Mouse (Mus musculus) limb, embryonic 14.5 days (tissue): ENCODE data around the gene Pcp2. TPM values are rescaled to one million over a fixed set of nuclear protein-coding genes. Genes with fewer than 3 reads are reported as not detected.
A peak's percentile ranks its signal among the peaks of the same experiment; 100 is the strongest.
"Not testable (repeated sequence)": the region's sequence is repeated elsewhere in the genome, so short reads cannot be mapped to it uniquely, and the experiment has no call there.

Experiments used
- ATAC-seq: fragments of 200-750 bp; cut with Nextera tagmentation; 2 replicates; pipeline ENCODE4 v1.8.0; 2017; ENCODE audit warnings: low read depth, moderate number of reproducible peaks, moderate TSS enrichment; ENCODE audit not compliant: low FRiP score
- DNase-seq: peaks from one replicate; pipeline ENCODE4 v3.0.0-alpha.2; 2015; ENCODE audit warnings: low spot score
- H3K27ac ChIP-seq: fragments of 300-500 bp; sonication (generic); replicated peaks from 2 replicates; pipeline ENCODE4 v1.5.1; 2014; ENCODE audit warnings: low read depth, mild to moderate bottlenecking, low read length, moderate library complexity, mixed read lengths
- H3K27me3 ChIP-seq: fragments of 300-500 bp; sonication (generic); 2 replicates; pipeline ENCODE4 v1.6.1; 2014; ENCODE audit warnings: low read length, mixed read lengths; ENCODE audit not compliant: control insufficient read depth, insufficient read depth
- H3K36me3 ChIP-seq: fragments of 300-500 bp; sonication (generic); 2 replicates; pipeline ENCODE4 v1.6.1; 2014; ENCODE audit warnings: mild to moderate bottlenecking, low read length, moderate library complexity, mixed read lengths; ENCODE audit not compliant: control insufficient read depth, insufficient read depth
- H3K4me1 ChIP-seq: fragments of 300-500 bp; sonication (generic); 2 replicates; pipeline ENCODE4 v1.6.1; 2014; ENCODE audit warnings: antibody characterized with exemption, low read length, mixed read lengths; ENCODE audit not compliant: control insufficient read depth, insufficient read depth
- H3K4me2 ChIP-seq: fragments of 300-500 bp; sonication (generic); replicated peaks from 2 replicates; pipeline ENCODE4 v1.6.1; 2014; ENCODE audit warnings: low read depth, mild to moderate bottlenecking, low read length, moderate library complexity; ENCODE audit not compliant: severe bottlenecking
- H3K4me3 ChIP-seq: fragments of 300-500 bp; sonication (generic); replicated peaks from 2 replicates; pipeline ENCODE4 v1.5.1; 2014; ENCODE audit warnings: low read length
- H3K9ac ChIP-seq: fragments of 300-500 bp; sonication (generic); 2 replicates; pipeline ENCODE4 v1.6.1; 2014; ENCODE audit warnings: mild to moderate bottlenecking, low read depth, low read length, moderate library complexity; ENCODE audit not compliant: severe bottlenecking
- H3K9me3 ChIP-seq: fragments of 300-500 bp; sonication (generic); 2 replicates; pipeline ENCODE4 v1.6.1; 2016; ENCODE audit warnings: low read length; ENCODE audit not compliant: control insufficient read depth
- POLR2A ChIP-seq: fragments of 200-500 bp; IDR thresholded peaks from 2 replicates; pipeline ENCODE4 v1.8.0; 2012; ENCODE audit warnings: inconsistent platforms, mild to moderate bottlenecking, moderate library complexity, borderline replicate concordance; ENCODE audit not compliant: insufficient read depth, insufficient read length; ENCODE audit errors: extremely low read depth
- WGBS: fragments of 180-500 bp; shearing (Covaris S2); extraction: QIAGEN DNeasy Blood & Tissue Kit; methylation state at CpG from one replicate; pipeline ENCODE4 v1.1.7; 2014; 5-methylcytosine and 5-hydroxymethylcytosine counted together
- polyA plus RNA-seq, 2 experiments: library from polyadenylated mRNA; depleted of rRNA in 1 of 2; stranded (reverse) in 1 of 2; unstranded in 1 of 2; fragments of >200 nt; fragmentation: Nextera tagmentation in 1 of 2; extraction: Ambion mirVana in 1 of 2; gene quantifications; 2 replicates each; pipeline versions ENCODE4 v1.2.1 to v1.2.3; 2012 to 2014

Gene Pcp2
- polyA plus RNA-seq, 2 experiments = not detected

DNA sequence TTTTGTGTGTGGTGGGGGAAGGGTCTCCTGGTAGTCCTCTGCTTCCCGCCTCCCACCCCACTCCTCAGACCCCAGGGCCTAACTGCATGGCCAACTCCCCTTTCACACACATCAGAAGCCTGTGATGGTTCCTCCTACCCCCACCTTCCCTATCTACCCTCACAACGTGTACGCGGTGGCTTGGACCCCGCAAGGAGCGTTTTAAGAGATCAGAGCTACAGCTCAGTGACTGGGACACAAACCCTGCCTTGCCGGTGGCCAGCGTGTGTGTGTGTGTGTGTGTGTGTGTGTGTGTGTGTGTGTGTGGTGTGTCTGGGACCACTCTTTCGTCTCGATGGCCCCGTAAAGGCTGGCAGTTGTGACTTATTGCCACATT lies 37.1 kb downstream of the Pcp2 start:
- DNase-seq = no peak
- Histone ChIP-seq H3K4me3 (peak overlapping the region; percentile 72), H3K27me3 (0 out of 2 replicates have a peak, but pooled peaks cover 4% of the 10 kb centered on the region), H3K9ac (peak overlapping the region; percentile 70), H3K4me1 (peaks cover 4% of the 10 kb centered on the region; the same call in 1 of the 2 replicates), H3K9me3 (no peaks in the 10 kb centered on the region), H3K36me3 (no peaks in the 10 kb centered on the region), H3K4me2 (peak overlapping the region; percentile 94), H3K27ac (no peak overlapping the region)
- 1% methylated on average over 11 of the region's 11 CpGs for WGBS
- TF ChIP-seq POLR2A = no peak
- peak; percentile 16; the same call in 1 of the 2 replicates for ATAC-seq

DNA sequence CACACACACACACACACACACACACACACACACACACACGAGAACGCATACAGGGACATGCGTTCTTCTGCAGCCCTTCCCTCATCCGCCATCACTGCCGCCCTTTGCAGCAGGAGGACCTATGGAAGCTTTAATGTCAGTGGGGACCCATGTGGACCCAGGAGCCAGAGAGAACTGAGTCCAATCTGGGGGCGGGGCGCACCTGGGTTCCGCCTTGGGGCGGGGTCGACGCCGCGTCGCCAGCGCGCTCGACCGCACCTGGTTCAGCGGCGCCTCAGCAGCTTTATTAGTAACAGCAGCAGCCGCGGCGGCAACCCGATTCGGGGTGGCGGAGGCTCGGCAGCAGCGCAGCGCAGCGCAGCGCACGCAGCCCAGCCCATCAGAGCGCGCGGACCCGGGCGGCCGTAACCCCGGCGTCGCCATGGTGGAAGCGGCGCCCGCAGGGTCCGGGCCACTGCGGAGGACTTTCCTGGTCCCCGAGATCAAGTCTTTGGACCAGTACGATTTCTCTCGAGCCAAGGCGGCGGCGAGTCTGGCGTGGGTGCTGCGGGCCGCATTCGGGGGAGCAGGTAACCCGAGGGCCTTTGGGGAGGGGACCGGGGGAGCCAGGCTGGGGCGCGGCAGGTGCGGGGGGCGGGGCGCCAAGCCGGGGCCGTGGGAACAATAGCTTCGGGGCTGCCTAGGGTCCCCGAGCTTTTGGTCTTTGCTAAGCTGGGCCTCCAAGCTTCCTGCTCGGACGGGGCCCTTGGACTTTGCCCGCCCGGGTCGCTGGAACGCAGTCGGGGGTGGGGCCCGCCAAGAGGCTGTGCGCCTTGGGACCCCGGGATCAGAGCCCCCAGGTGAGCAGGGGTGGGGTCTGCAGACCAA lies 37.7 kb downstream of the Pcp2 start:
- ATAC-seq = peak; percentile 78
- peak overlapping the region; percentile 58 for H3K27ac ChIP-seq
- H3K27me3 ChIP-seq = 0 out of 2 replicates have a peak, but pooled peaks cover 4% of the 10 kb centered on the region
- H3K4me2 ChIP-seq = peak overlapping the region; percentile 94
- H3K4me3 ChIP-seq = peak overlapping the region; percentile 72
- peak; percentile 53 for DNase-seq
- H3K9me3 ChIP-seq = no peaks in the 10 kb centered on the region
- H3K4me1 ChIP-seq = peaks cover 4% of the 10 kb centered on the region; the same call in 1 of the 2 replicates
- peak overlapping the region; percentile 70 for H3K9ac ChIP-seq
- no peak for TF ChIP-seq POLR2A
- H3K36me3 ChIP-seq = no peaks in the 10 kb centered on the region
- WGBS = 4% methylated on average over 30 of the region's 77 CpGs

DNA sequence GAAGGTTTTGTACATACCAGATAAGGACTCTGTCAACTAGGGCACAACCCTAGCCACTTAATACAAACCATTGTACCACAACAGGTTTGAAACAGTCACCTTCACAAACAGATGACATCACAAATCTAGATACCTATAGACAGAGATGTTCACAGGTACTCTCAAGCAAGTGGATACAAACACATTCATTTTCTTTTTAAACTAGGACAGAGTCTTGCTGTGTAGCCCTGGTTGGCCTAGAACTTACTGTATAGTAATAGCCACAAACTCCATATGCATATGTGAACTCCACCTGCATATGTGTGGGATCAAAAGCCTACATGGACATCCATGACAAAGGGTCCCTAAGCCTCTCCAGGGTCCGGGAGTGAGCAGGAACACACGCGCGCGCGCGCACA lies 38.4 kb downstream of the Pcp2 start, which contains the start of gene Camsap3:
Gene Camsap3 (plus strand): TSS at position 301 of the 398 bp plus-strand sequence.
- peak within 1 kb of the TSS; percentile 70 for H3K9ac ChIP-seq
- H3K9me3 ChIP-seq = no peaks in the 10 kb centered on the region
- peaks cover 4% of the 10 kb centered on the region; the same call in 1 of the 2 replicates for H3K4me1 ChIP-seq
- peak within 1 kb of the TSS; percentile 72 for H3K4me3 ChIP-seq
- DNase-seq (no peak), ATAC-seq (no peak)
- H3K4me2 ChIP-seq = peak within 1 kb of the TSS; percentile 94
- H3K27me3 ChIP-seq = 0 out of 2 replicates have a peak, but pooled peaks cover 4% of the 10 kb centered on the region
- no peaks in the 10 kb centered on the region for H3K36me3 ChIP-seq
- WGBS = 3% methylated on average over 7 of the region's 7 CpGs
- no peak for TF ChIP-seq POLR2A
- peak within 1 kb of the TSS; percentile 58 for H3K27ac ChIP-seq

DNA sequence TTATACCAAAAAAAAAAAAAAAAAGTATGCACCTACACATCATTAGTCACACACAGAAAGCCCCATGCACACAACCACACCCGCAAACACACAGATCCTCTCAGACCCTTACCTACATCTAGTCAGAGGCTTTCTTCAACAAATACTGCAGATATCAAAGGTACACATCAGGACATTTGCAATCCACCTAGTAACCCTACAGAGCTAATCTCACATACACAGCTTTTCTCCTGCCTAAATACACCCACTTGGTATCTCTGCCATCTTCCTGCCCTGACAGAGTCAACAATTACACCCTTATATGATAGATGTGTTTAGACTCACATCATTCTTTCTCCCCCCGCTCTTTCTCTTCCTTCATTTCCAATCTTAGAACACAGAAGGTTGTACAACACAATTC lies 38.9 kb downstream of the Pcp2 start:
- no peak for TF ChIP-seq POLR2A
- no peak for DNase-seq
- no peak for ATAC-seq
- Histone ChIP-seq H3K9ac (no peak overlapping the region), H3K36me3 (no peaks in the 10 kb centered on the region), H3K27ac (no peak overlapping the region), H3K4me3 (no peak overlapping the region), H3K4me2 (no peak overlapping the region), H3K27me3 (0 out of 2 replicates have a peak, but pooled peaks cover 4% of the 10 kb centered on the region), H3K9me3 (no peaks in the 10 kb centered on the region), H3K4me1 (peaks cover 4% of the 10 kb centered on the region; the same call in 1 of the 2 replicates)
- 86% methylated on average over 2 of the region's 2 CpGs for WGBS

DNA sequence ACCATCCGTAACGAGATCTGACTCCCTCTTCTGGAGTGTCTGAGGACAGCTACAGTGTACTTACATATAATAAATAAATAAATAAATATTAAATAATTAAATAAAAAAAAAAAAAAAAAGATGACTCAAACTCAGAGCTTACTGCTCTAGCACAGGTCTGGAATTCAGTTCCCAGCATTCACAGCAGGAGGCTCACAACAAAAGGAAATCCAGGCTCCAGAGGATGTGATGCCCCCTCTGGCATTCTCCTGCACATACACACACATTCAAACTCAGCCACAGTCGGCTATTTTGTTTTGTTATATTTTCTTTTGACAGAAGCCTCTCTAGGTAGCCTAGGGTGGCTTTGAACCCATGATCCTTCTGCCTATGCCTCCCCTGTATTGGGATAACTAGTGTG lies 43.4 kb downstream of the Pcp2 start:
- not testable (repeated sequence) for H3K36me3 ChIP-seq, H3K4me1 ChIP-seq, H3K27me3 ChIP-seq, H3K4me2 ChIP-seq, H3K9me3 ChIP-seq, H3K4me3 ChIP-seq, H3K27ac ChIP-seq, DNase-seq, H3K9ac ChIP-seq, ATAC-seq
- WGBS = 72% methylated on average over 1 of the region's 3 CpGs
